Mouse (Mus musculus) left cerebral cortex, postnatal 4 days (tissue): ENCODE data around the gene Itgav. TPM values are rescaled to one million over a fixed set of nuclear protein-coding genes. Genes with fewer than 3 reads are reported as not detected.

Experiments used
- DNase-seq: peaks from one replicate; pipeline ENCODE4 v3.0.0-alpha.2; 2022
- intact Hi-C: fragments of 180-260 bp; cut with DNase I; formaldehyde crosslinking; loops from one replicate; pipeline ENCODE4 v1.15.1; 2025
- total RNA-seq, 2 experiments: library from RNA; stranded (reverse); gene quantifications; 2 replicates each; pipeline ENCODE4 v1.2.3; 2021

The Itgav gene
- 10 to 100 TPM; 29.7 to 30.6 TPM for total RNA-seq

DNA sequence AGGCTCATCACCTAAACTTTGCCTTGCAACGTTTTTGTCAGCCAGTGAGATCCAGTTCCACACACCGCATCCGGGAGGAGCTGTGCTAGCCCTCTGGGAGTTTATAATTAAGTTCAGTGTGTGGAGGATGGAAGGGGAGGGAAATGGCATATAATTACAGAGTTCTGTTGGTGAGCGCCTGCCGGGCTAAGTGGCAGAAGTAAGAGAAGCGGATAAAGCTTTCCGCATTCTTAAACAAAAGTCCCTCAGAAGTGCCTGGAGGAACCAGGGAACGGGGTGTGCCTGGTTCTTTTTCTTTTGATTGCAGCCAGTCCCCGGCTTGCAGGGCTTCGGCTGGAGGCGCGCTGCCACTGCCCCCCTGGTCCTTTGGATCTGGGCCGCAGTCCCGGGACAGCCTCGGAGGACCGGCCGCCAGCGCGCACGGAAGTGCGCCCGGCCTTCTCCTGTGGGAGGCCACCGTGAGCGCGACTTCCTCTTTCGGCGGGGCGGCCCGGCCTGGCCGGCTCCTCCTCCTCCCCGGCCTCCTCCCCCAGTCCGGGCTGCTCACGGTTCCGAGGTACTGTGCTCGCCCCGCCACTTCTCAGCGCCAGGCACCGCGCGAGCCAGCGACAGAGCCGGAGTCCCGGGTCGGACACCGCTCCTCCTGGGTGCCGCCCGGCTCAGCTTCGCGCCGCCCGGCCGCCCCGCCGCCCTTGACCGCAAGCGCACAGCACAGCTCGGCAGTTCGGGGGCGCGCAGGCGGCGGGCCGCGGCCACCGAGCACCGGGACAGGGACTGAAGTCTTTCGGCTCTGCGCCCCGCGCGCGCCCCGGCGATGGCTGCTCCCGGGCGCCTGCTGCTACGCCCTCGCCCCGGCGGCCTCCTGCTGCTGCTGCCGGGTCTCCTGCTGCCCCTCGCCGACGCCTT, at the start of gene Itgav:
Itgav (plus strand) TSS at position 477 of the 906 bp plus-strand sequence.
- peak; percentile 84 for DNase-seq
- intact Hi-C loops, result no loop called here

DNA sequence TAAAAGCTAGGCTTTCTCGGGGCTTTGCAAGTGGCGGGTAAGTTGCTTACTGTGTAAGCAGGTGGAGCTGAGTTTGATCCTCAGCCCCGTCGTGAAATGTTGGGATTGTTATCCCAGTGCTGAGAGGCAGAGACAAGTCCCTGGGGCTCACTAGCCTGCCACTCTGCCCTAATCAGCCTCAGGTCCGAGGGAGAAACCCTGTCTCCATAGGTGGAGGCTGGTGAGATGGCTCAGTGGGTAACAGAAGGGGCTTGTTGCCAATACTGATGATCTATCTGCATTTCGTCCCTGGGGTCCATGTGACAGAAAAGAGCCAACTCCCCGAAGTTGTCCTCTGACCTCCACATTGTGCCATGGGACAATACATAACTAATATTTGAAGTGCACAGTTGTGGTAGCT, 49.8 kb upstream of the Itgav start:
- intact Hi-C loops, result no loop called here

DNA sequence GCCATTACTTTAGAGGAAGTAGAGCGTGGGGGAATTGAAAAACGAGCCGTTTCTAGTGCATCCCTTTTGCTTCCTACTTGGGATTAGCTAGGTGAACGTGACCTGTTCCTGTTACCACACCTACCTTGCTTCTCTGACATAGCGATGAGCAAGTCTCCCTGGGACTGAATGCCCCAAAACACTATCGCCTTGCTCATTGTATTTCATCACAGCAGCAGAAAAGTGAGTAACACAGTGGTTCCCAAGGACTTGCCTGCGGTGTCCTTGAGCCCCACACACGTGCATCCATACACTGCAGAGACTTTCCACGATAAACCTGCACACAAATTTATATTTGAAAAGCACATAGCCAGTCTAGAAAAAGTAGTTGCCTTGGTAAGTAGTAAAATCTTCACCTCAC, 49.3 kb upstream of the Itgav start:
- no peak for DNase-seq
- intact Hi-C loops, result no loop called here

More for the DNA sequence above, 49.8 kb upstream of the Itgav start:
- no peak for DNase-seq

DNA sequence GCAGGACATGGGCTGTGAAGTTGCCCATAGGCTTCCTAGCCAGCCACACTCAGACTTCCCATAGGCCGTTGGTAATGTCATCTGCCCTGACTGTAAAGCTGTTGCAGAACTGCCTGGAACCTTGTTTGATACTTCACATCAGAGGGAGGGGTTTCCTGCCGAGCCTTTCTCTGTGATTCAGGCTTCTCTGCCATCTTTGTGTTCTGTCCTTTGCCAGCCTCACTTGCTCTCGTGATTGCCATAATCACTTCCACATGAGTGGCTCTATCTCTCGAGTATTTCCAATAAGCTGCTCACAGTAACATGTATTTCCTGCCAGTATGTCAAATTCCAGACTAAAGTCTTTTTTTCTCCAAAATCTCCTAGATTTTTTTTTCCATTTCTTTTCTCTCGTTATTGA, 48.5 kb upstream of the Itgav start:
- DNase-seq, result no peak
- intact Hi-C loops, result no loop called here

DNA sequence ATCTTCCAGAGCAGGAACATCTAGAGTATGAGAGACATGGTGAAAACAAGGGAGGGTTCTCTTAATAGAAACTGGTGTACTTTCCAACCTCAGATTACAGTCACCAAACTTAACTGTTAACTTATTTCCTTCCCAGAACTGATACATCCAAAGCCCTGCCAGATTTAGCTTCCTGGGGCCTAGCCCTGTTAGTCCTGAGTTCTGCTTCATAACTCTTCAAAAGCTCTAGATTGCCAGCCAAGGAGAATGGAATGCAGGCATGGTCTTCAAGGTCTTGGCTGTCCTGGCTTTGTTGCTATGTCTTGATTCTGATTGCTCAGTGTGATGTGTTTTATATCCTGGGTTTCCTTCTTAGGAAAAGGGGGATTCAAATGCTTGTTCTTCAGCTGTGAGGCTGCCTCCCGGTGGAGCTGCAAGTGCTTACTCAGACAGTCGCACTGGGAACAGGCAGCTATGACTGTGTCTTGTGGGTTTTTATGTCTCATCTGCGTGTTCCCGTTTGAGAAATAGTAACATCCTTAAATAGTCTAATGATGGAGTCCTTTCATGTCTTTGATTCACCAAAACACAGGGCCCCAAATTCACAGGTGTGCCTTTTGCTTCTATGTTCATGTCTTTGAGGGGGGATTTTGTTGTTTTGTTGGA, 47.8 kb upstream of the Itgav start:
- intact Hi-C loops, result no loop called here

DNA sequence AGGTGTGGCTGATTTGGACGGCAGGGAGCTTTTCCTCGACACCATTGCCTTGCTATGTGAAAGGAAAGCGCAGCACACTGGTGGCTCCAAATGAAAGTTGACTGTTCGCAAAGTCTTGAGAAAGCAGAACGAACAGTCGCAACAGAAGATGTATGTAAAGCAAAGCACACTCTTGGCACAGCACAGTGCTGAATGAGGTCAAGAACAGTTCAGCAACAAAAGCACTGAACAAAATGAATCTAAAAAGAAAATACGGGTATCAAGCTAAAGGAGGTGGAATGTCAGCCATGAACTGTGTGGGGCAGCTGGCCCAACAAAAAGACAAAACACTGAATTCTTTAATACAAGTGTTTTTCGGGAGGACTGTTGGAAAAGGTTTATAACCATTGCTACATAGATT, 42.9 kb upstream of the Itgav start:
- intact Hi-C loops, result no loop called here
- DNase-seq, result no peak

More for the DNA sequence above, 47.8 kb upstream of the Itgav start:
- DNase-seq, result no peak

DNA sequence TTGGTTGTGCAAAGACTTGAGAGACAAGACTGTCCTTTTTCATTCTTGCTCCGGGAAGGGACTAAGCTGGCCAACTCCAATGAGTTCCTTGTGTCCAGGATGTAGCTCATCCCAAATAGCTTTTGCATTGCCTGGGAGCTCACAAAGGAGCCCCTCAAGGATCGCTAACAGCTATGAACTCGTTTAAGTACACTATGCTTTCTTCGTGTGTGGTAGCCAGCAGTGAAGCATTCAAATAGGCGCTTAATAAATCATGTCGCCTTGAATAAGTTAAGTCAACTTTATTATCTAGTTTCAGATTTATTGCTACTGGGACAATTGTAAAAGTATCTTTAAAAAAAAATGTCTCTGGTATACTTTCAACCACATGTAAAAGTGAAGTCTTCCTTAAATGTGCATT, 42.4 kb upstream of the Itgav start:
- DNase-seq, result no peak

DNA sequence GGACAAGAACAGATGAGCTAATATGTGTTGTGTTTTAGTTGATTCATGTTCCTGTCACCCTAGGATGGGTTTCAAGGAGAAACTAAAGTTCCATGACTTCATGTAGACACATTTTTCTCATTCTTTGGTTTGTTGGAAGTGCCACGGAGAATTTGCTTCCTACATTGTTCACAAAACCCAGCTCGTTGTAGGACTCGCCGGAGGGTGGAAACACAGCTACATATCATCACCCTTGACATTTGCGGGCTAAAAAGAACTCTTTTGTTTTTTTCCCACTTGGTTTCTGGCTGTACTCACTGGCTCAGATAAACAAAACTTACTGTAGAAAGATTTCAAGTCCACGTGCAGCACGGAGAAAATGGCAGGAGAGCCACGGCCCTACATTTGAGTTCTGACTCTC, 41.9 kb upstream of the Itgav start:
- intact Hi-C loops, result no loop called here

More for the DNA sequence above, 42.4 kb upstream of the Itgav start:
- intact Hi-C loops, result no loop called here

DNA sequence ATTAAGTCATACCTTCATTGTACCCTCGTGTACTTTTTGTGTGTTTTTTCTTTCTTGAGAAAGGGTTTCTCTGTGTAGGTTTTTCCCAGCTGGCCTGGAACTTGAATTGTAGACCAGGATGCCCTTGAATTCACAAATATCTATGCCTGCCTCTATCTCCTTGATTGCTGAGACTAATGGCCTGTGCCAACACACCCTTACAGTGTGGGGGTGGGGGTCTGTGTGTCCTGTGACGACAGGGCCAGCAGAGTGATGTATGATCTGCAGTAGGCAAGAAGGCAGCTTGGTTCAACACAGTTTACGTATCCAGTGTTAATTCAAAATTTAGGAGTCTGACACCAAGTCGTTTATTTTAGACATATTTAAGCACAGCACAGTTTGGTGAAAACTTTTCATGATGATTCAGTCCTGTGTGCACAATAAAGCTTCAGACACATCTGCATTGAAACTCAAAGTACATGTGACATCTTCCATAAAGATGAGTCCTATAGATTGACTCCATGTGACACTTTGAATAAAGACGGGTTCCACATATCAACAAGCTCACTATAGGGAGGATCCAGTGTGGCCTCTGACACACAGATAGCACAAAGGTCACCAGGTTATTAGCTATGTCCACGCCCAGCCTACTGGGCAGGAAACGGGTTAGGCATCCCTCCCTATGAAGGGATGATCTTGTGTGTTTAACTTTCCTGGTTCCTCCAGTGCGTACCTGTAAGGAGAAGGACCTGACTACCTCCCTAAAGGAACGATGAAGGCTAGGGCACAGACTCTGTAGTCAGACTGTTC, 40.3 kb upstream of the Itgav start:
- intact Hi-C loops, result no loop called here
- DNase-seq, result no peak

More for the DNA sequence above, 41.9 kb upstream of the Itgav start:
- no peak for DNase-seq

DNA sequence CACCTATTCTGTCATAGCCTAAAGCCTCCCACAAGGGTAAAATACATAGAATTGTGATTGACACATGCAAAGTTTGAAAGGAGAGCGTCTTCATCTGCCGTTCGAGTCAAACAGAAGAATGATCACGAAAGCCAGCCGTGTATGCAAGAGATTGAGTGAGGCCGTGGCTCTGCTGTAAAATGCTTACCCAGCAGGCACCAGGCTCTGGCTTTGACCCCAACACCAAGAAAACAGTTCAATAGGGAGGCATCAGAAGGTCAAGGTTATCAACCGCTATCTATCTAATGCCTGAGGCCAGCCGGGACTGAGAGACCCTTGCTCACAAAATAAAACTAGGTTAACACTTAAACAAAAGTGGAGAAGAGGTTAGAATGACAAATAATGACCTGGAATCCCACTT, 39.5 kb upstream of the Itgav start:
- intact Hi-C loops, result no loop called here
- DNase-seq, result no peak

DNA sequence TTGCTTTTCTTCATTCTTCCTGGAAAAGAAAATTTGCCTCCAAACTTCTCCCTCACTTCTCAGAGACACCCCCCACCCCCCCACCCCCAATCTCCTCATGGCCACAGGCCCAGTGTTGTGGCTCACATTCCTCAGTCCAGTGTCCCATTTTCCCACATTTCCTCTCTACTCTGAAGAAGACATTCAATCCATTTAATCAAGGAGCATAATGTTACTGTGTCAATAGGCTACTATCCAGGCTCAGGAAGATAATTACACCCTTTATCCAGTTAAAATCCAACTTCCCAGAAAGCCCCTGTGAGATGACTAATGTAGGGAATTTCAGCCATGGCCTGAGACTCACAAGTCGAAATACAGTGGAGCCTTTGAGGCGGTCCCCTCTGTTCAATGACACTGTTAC, 33.8 kb upstream of the Itgav start:
- DNase-seq, result no peak
- intact Hi-C loops, result no loop called here

DNA sequence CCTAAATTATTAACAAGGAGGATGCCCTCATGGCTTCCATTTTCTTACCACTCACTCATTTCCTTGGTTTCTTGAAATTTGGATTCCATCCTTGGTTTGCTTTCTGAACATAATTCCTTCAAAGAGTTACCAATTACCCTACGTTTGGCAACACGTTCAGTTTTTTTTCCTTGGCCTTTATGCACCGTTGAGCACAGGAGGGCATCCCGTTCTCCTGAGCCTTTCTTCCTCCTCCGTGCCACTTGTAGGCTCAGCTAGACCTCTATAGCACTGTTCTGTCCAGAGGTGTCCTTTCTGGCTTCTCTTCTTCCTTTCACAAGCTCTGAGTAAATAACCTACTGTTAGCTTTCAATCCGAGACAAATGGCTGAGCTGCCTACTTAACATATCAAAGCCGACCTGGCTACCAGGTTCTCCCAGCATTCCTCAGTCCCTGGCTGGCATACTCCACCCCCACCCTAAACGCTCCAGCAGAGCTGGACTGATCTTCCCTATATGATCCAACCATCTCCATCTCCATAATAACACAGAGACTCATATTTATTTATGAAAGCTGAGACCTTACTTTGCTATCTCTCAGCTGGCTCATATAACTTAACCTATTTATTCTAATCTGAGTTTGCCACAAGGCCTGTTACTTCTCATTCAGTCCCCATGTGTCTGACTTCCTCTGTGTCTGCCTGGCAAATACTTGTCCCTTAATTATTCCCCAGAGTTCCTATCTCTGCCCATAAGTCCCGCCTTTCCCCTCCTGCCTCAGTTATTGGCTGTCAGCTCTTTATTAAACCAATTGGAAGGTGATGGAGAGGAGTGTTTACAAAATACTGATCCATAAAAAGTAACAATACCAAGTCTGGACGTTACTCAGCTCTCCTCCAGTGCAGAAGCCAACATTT, 31.3 kb upstream of the Itgav start:
- intact Hi-C loops, result no loop called here
- no peak for DNase-seq

DNA sequence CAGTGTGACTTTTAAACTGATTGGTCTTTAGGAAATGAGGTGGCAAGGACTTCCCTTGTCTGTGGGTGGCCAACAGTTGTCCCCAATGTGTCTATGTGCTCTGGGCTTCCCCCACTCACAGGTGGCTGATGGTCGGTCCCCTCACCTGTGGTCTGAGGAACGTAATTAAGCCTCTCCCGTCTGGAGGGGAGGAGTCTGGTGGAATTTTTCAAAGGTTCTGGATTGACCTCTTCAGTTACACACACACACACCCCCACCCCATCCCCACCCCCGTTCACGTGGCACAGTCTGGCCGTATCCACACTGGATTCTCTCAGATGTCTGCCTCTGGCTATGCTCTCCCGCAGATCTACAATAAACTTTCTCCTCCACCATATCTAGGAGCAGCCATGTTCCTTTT, 30.1 kb upstream of the Itgav start:
- DNase-seq, result no peak
- intact Hi-C loops, result no loop called here

DNA sequence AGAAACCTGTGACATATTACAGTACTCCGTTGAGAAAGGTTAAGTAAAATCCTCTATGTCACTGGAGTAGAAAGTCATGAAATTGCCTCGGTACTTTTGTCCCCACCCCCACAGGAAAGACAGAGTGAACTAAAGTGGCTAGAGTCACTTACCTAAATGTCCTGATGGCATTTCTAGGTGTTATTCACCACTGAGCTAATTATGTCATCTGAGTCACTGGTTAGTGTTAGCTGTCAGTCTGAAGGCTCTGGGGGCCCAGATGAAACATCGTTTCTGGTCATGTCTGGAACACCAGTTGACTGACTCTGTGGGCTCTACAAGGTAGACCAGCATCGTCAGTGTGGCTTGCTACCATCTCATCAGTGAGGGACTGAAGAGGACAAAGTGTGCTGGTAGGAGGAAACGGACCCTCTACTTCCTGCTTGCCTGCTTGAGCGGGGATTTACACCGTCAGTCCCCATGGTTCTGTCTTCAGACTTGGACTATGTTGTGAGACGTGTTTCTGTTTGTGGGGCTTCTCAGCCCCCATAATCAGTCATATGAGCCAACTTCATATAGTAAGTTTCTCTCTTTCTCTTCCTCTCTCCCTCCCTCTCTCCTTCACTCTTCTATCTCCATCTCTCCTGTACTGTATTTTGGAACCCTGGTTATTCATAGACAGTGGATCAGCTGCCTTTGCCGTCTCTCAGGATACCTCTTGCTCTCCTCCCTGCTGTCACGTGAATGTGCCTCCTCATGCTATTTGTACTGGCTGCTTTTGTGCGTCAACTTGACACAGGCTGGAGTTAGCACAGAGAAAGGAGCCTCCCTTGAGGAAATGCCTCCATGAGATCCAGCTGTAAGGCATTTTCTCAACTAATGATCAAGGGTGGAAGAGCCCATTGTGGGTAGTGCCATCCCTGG, 28.6 kb upstream of the Itgav start:
- intact Hi-C loops, result no loop called here
- DNase-seq, result no peak

DNA sequence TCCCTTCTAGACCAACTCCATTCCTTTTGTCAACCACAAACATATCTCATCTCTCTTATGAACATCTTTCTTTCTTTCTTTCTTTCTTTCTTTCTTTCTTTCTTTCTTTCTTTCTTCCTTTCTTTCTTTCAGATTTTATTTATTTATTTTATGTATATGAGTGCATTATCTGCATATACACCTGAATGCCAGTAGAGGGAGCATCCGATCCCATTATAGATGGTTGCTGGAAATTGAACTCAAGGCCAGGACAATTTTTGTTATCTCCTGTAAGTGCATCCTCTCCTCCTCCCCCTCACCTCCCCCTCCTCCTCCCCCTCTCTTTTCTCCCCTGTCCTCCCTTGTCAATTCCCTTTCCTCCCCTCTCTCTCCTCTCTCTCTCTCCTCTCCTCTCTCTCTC, 25.7 kb upstream of the Itgav start:
- intact Hi-C loops, result no loop called here
- DNase-seq, result no peak

DNA sequence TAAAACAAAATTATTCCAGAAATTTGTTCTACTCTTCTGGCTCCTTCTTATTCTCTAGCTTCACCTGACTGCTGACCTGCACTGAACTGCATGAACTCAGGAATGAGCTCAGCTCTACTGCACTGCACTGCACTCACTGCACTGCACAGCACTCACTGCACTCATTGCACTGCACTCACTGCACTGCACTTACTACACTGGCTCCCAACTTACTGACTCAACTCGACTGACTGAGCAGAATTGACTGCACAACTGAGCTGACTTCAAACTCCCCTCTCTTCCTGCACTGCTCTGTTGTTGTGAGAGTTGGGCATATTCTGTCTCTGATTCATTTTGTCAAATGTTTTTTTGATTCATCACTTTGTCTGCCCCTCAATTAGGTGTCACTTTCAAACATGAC, 24.9 kb upstream of the Itgav start:
- intact Hi-C loops, result no loop called here

DNA sequence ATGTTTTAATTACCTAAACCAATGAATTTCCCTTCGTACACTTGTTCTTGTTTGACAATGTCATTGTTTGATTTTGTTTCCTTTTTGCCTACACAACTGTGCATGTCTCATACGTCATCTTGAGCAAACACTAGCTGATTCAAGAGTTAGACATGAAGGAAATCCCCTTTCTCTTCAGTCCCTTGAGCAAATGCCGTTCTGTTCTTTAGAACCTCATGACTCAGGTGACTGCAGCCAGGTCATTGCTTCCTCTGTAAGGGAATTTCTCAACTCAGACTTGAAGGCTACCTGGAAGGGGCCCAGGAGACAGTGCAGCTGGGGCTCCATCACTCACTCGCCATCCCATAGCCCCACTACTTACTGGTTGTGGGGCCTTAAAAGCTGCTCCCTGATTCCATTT, 23.5 kb upstream of the Itgav start:
- DNase-seq, result no peak
- intact Hi-C loops, result no loop called here

More for the DNA sequence above, 24.9 kb upstream of the Itgav start:
- DNase-seq, result no peak

DNA sequence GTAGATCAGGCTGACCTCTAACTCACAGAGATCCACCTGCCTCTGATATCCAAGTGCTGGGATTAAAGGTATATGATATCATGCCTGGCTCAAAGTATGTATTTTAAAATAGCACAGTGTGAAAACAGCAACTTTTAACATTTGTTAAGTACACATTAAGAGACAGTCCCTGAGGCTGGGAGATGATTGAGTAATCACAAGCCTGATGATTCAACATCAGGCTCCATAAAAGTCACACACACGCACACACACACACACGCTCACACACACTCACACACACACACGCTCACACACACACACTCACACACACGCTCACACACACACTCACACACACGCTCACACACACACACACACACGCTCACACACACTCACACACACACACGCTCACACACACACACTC, 21.8 kb upstream of the Itgav start:
- intact Hi-C loops, result no loop called here

DNA sequence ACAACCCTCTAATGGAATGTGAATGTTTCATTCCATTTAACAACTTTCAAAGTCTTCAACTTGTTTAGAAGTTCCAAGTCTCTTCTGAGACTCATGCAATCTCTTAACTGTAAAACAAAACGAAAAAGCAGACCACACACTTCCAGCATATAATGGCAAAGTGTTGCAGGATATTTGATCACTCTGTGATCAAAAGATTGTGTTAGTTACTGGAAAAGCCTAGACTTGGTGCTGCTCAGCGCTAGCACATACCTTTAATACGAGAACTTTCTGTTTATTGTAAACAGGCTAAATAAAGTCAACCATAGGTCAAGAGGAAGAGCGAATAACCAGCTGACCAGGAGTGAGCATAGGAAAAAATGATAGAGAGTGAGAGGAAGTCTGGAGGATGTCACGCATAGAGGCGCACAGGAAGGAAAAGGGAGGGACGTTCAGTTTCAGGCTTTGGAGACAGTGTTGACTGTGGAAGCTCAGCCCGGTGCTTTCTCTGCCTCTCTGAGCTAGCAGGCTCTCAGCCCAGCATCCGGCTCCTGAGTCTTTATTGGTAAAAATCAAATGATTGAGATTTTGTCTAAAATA, 18.5 kb upstream of the Itgav start:
- no peak for DNase-seq
- intact Hi-C loops, result loop anchor here (2.0 kb wide), 1 partner anchor 15 kb away; no protein-coding TSS in a partner anchor

More for the DNA sequence above, 21.8 kb upstream of the Itgav start:
- DNase-seq, result no peak
